Mouse (Mus musculus) left cerebral cortex, postnatal 25 days (tissue): ENCODE measurements around the gene Auts2. TPM values are rescaled to one million over a fixed set of nuclear protein-coding genes. Genes with fewer than 3 reads are reported as not detected.
A peak's percentile ranks its signal among the peaks of the same experiment; 100 is the strongest.

Experiments
- DNase-seq, 2 experiments: peaks; one replicate each; pipeline ENCODE4 v3.0.0; 2022; ENCODE audit warnings: low spot score in 2 of 2, mixed read lengths in 1 of 2
- intact Hi-C: fragments of 180-260 bp; cut with DNase I; formaldehyde crosslinking; loops from one replicate; pipeline ENCODE4 v1.15.1; 2025
- total RNA-seq, 2 experiments: library from RNA; stranded (reverse); gene quantifications; 2 replicates each; pipeline ENCODE4 v1.2.3; 2021

Gene Auts2
- total RNA-seq, 2 experiments from 2014 or later, result 95.9 to 104 TPM

DNA sequence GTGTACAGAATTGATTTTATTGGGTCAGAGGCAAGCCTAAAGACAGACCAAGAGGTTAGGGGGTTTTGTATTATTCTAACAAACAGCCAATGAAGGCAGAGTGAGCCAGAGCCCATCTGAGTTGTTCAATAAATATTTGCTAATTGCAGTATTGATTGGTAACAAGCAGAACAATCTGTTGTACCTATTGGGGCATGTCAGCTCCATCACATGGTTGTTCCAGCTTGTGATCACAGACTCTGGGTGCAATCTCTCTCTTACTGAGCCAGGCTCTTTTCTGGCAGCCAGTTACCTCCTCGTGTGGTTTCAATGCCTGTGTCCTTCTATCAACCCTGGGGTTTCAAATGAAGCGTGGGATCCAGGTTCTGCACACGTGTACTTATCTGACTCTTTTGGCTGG, 201.8 kb downstream of the Auts2 start:
- no peak for DNase-seq
- intact Hi-C loops, result no loop called here

DNA sequence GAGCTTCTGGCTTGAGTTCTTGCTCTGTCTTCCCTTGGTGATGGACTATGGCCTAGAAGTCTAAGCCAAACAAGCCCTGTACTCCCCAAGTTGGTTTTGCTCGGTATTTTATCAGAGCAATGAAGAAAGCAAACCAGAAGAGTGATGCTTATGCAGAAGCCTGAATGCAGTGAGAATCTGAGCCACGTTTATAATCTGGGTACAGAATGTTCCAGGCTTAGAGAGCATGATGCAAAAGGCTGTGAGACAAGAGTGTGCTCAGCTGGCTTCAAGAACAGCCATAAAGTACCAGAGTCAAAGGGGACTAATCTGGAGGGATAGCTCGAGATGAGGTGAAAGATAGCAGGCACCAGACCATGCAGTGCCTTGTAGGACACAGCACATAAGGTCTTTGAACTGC, 205.5 kb downstream of the Auts2 start:
- no peak for DNase-seq
- intact Hi-C loops, result no loop called here

DNA sequence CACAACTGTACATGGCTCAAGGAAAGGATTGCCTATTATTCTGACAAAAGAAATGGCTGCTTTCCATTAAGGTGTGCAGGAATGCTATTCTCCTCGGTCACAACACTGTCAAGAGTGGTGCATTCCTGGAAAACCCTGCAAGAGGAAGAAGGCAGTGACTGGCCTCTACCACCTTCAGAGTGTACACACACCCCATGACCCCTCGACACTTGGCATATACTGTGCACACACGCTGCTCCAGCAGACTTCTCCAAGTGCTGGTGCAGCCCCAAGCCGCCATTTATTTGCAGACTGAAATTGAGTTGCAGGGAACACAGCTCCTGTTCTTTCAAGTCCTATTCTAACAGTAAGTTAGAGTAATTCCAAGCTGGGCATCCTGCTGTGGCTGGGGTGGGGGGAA, 207.4 kb downstream of the Auts2 start:
- no peak for DNase-seq
- intact Hi-C loops, result no loop called here

DNA sequence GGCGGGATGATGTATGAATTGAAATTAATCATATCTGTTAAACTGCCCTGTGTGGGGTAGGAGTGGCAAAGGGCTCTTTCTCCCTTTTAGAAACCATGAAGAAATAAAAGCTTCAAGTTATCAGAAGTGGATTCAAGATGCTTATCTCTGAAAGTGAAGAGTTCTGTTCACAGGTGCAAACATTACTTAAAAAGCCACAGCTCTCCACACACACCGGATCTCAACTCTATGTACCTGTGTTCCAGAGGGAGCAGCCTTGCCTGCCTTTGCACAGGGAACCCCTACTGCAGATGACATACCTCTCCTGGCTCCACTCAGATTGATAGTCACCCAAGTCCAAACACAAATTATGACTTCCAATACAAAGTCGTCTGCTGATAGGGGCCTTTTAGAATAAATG, 208.3 kb downstream of the Auts2 start:
- DNase-seq, result no peak
- intact Hi-C loops, result no loop called here

DNA sequence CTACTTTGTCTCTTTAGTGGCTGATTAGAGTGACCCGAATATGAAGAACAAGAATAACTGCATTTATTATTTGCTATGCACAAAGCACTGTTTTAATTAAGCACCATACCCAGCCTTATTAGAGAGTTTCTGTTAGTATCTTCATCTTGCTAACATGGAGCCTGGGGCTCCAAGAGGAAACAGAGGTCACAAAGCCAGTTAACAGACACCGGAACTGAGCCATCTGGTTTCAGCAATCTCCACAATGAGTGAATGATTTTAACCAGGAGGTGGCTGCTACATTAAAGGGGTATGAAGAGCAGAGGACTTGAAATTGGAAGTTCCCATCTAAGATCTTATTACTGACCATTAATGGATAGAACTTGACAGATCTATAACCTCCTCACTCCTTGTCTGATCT, 209.4 kb downstream of the Auts2 start:
- intact Hi-C loops, result no loop called here
- DNase-seq, result no peak

DNA sequence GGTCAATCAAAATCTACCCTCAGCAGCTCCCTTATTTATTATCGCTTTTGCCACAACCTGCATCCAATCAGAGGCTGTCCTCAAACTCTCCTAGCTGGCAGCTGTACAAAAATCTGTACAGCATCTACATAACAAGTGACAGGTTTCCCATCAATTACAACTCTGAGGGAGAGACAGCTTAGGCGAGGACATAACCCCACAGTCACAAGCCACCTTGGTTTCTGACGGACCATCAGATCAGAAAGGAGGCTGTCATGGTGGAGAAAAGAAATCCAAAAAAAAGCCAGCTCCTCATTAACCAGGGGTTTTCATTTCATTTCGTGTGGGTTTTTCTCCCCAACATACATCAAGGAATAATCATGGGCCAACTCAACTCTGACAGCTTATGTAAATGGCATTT, 210.6 kb downstream of the Auts2 start:
- DNase-seq, result no peak
- intact Hi-C loops, result no loop called here

DNA sequence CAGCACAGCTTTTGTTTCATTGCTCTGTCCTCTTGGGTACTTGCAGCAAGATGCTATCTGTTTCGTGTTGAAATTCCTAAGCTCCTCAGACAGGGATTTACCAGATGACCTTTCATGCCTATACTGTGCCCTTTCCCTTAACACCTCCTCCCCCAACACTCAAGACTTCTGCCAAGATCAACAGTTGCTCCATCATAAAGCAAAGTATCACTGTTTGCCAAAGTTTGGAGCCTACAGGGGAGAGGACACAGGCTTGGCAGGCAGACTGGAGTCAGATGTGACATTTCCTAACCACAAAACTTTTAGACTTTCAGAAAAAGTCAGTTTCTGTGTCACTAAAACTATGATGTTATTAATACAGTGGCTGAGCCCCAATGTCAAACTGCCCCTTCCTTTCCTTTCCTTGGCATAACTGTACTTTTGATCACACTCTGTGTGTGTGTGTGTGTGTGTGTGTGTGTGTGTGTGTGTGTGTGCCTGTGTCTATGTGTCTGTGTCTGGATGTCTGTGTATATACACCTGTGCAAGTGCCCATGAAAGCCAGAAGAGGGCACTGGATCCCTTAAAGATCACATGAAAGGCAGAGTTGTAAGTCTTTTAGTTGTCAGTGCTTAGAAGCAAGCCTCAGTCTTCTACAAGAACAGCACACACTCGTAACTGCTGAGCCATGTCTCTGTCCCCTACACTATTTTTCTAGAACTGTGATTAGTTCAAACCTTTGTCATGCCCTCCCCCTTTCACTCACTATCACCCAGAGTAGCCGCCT, 213.8 kb downstream of the Auts2 start:
- DNase-seq, result no peak
- intact Hi-C loops, result no loop called here

DNA sequence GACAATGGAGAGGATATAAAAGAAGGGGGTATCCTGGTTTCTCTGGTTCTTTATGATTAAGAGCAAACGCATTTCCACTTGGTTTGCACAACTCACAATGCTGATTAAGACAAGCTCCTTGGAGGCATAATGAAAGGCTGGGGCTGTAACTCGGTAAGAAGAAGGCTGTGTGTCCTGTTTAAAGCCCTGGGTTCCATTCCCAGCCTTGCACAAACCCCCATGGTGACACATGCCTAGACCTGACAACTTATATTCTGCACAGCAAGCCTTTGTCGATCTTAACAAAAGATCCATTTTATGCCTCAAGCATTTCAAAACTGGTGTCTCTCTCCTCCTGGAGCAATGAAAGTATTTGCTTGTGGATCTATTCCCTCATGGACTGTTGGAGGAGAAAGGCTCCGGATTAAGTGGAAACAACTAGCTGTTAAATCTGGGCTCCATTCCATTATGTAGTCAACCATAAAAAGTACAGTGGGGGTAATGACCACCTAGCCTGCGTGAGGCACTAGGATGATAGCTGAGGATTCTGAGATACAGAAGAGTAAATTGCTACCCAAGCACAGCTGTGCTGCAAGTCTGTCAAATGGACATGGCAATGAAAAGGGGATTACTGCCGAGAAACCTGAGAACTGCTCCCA, 218.8 kb downstream of the Auts2 start:
- DNase-seq, result no peak
- intact Hi-C loops, result no loop called here

DNA sequence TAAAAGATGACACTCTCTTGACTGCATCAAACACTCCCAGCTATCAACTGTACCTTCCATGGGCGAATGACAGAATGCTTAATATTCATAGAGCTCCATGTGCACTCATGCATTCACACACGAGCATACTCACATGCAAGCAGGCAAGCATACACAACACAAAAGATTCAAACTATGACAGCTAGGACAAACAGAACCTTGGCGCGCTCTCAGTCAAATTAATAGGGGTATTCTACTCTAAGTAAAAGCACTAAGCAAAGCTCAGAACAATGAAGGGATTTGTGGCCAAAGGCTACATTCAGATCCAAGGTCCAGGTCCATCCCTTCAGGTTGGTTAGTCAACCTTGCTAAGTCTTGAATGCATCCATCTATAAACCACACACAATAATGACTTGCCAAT, 219.5 kb downstream of the Auts2 start:
- no peak for DNase-seq
- intact Hi-C loops, result no loop called here

DNA sequence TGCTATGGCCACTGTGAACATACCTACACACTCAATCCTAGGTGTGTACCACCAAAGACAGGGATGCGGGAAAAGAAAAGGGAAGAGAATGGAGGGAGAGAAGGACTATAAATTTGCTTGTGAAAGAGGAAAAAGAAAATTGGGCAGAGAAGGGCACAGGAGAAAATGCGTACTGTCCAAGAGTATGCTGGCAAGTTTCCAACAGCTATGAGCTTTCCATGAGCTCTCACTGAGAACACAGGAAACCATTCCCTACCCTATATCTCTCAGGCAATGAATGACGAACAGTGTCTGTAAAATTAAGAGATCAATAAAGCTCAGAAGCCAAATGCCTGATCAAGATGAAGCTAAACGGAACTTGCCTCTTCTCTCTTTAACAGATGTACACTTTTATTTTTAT, 220.2 kb downstream of the Auts2 start:
- DNase-seq, result no peak
- intact Hi-C loops, result no loop called here

DNA sequence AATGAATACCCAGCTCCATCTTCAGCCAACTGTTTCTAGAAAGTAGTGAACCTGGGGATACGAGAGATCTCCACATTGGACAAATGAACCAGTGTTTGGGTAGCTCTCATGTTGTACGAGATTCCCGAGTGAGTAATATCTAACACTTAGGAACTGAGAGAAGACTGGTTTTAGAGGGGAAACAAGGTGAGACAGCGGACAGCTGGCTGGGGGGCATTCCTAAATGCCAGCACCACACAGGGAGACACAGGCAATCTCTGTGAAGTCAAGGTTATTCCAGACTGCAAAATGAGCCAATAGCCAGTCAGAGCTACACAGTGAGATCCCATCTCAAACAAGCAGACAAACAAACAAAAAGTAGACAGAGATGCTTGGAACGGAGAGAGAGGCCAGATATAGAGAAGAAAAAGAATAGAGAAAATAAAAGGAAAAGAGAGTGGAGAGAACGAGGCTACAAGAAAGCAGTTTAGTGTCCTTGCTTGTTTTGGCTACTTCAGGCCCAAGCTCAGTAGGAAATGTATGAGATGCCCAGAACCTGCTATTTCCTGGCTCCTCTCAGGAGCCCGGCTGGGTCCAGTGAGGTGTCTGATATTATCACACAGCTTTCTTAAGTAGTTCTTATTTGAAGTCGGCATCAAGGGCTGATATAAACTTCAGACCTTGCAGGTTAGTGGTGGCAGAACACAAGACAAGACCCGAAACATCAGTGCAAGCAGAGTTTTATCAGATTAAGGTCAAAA, 224.9 kb downstream of the Auts2 start:
- intact Hi-C loops, result no loop called here
- DNase-seq, result no peak

DNA sequence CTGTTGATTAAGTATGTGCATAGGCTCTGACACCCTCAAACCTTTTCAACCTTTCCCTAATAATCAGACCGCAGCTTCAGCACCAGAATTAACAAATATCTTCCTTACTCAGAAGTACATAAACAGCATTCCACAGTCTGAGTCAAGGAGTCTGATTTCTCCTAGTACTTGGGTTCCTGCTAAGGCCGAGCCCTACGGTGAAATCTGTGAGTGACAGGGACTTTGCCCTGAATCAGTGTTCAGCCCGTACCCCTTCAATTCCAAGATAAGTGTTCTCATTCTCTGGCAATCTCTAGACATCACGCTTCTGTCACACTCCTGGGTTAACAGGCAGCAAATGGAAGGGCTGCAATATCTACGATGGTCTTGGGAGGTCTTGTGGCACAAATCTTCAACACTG, 226.2 kb downstream of the Auts2 start:
- DNase-seq, result no peak
- intact Hi-C loops, result no loop called here

DNA sequence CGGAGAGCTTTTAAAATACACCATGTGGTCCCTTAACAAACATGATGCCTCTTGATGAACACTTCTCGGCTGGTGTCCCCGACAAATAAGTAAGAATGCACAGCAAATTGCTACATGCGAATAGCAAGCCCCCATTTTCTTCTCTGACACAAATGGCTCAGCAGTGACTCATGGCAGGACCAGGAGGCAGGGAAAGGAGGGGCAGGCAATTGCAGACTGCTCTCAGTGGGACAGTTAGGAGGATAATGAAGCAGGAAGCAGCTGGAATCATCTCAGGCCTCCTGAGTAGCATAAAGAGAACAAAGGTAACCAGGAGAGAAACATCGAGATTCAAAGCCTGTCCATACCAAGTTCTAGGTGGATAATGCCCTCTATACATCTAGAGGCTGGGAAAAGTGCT, 228.8 kb downstream of the Auts2 start:
- DNase-seq, result no peak
- intact Hi-C loops, result no loop called here

DNA sequence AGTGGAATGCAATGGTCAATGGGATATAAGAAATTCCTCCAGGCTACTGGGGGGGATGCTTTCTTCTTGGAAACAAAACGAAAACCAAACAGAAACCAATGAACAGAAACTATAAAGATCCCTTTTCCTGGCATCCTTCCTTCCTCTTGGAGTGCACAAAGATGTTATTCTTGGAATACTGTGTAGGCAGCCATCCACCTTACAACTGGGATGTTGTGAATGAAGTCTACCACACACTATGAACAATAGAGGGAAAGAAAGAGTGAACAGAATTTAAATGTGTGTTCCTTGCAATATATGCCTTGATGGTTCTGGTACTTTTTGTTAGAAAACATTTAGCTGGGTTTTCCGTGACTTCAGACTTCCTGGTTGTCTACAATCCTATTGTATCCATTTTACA, 236.1 kb downstream of the Auts2 start:
- intact Hi-C loops, result no loop called here
- peak in 1 of 2 experiments; percentile 50 for DNase-seq

DNA sequence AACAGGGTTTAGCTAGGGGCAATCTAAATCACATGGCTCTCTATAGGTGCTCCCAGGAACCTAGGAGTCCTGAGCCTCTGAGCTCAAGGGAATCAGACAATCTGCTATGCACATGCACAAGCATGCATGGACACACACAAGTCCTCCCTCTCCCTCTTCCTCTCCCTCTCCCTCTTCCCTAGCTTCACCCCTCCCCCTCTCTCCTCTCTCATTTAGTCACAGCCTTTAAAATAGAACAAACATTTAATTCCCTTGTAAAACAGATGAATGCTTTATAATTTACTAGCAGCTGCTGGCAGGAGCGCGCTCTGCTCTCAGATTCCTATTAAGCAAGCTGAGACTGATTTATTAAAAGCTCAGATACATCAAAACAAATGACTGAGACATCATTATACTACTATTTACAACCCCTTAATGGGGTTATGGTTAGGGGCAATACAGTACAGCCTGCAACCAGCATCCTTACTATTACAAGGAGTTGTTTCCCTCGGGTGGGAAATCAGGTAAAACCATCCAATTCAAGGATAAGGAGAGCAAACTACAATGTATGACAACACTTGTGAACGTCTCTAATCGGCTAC, 237.7 kb downstream of the Auts2 start:
- intact Hi-C loops, result no loop called here
- DNase-seq, result peak in 1 of 2 experiments; percentile 8

DNA sequence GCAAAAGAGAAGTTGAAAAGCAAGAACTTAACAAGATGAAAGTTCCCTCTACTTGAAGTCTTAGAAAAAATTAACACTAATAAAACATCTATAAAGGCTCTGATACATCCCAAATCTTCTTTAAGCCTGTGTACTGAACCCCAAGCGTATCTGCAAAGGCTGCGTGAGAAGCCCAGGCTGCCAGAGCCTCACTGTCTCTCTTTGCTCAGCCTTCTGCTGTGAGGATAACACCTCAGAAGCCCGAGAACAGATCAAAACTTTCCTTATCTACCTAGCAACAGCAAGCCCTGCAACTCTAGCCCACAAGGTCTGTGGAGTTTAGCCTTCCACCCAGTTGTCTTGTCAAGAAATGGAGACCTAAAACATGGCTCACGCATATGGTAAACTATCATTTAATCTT, 240.4 kb downstream of the Auts2 start:
- no peak for DNase-seq
- intact Hi-C loops, result no loop called here

DNA sequence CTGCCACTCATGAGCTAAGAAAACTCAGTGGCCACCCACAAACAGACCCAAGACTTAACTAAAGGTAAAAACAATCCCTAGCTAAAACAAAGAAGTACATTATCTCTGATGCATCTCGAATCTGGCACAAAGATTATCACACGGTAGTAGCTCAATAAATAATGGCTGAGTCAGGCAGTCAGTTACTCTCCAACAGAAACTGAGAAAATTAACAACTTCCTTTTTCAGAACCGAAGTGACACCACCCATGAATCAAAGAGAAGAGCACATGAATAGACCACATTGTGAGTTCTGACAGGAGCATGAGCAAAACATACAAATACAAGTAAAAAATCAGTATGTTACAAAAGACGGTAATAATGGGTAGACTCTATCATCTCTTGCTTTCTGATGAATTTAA, 242.3 kb downstream of the Auts2 start:
- no peak for DNase-seq
- intact Hi-C loops, result no loop called here

DNA sequence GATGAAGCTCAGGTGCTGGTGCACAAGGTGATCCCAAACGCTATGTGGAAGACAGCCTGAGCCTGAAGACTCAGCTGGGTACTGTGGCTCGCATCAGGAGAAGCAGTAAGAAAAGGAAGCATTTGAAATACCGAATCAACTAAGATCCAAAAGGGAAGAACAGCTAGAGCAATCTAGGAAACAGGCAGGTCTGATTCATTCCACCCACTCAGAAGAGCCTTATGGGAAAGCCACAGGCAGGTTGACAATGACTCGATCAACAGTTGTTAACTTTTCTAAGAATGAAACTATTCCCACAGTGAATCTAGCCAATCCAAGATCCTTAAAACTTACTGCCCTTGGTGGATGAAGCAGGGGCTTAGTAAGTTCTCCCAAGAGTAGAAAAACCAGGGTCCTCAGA, 243.4 kb downstream of the Auts2 start:
- peak; percentile 27 to 71 for DNase-seq
- intact Hi-C loops, result no loop called here

DNA sequence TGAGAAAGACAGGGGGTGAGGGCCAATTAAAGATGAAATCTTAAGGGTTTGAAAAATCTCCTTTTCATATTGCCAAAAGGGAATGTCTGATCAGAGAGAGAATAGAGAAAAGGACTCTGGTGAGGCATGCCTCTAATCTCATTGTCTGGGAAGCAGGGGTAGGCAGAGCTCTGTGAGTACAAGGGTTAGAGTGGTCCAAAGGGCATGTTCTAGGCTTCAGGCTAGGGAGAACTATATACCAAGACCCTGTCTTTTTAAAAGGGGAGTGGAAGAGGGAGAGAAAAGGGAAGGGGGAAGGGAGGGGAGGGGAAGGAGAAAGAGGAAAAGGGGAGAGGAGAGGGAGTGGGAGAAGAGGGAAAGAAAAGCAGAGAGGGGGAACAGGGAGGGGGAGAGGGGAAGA, 244.1 kb downstream of the Auts2 start:
- DNase-seq, result no peak
- intact Hi-C loops, result no loop called here

DNA sequence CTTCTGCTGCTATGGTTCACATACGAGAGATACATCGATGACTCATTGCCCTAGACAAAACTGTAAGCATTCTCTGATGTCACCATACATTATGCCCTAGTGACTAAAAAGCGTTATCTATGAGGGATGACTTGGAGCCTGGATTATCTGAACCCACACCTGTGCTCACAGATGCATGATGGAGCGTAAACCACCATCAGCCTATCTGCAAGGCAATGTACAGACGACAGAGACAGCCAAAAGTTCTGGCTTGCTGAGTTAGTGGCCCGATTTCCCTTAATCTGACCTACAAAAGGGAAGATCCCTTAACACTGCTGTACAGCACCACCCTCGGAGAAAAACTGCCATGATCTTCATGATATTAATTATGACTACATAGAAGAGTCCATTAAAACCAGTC, 245.8 kb downstream of the Auts2 start:
- intact Hi-C loops, result no loop called here
- no peak for DNase-seq

DNA sequence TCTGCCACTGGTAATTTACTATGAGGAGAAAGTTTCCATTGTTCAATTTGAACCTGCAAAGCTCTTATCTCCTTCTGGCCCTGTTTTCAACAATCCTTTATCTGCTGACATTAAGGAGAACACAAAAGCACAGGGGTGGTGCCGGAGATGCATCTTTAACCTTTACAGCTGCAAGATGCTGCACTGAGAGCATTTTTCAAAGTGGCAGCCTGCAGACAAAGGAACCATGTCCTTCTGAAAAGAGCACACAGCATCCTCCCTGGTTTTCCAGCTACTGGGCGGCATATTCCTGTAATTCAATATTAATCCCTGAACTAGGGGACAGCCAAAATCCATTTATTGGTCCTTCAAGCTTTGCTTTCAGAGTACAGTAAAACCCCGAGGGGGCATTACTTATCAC, 248.7 kb downstream of the Auts2 start:
- intact Hi-C loops, result no loop called here
- DNase-seq, result no peak
